Mouse (Mus musculus): ENCODE data around the gene Ifrd1. TPM values are rescaled to one million over a fixed set of nuclear protein-coding genes. Genes with fewer than 3 reads are reported as not detected.
"Not testable (repeated sequence)": the region's sequence is repeated elsewhere in the genome, so short reads cannot be mapped to it uniquely, and the experiment has no call there.

Gene Ifrd1
- polyA plus RNA-seq, 1 experiment from 2014 or later: 116 TPM

DNA sequence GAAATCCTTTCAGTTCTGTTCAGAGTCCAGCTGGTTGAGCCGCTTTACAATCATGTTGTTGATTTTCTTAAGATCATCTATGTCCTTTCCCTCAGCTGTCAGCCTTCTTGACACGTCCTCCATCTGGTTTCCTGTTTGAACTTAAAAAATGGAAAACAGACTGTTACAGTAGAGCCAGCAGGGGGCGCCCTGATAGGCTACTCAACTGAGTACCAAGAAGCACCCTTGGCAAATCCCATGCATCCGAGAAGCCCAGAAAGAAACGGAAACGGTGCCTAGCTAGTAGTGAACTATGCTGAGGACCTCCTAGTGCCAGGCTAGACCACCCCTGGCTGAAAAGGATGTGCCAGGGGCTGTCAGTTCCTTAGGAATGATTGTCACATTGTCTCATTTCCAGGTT lies 71.2 kb downstream of the Ifrd1 start:
- 62% methylated on average over 6 of the region's 6 CpGs for WGBS
- ATAC-seq (ENCODE audit: borderline replicate concordance, extremely low read depth, low FRiP score, low TSS enrichment): no peak
- Histone ChIP-seq H3K27me3 (no peaks in the 10 kb centered on the region), H3K9ac (no peak overlapping the region), H3K27ac (no peak overlapping the region), H3K4me3 (no peak overlapping the region), H3K4me1 (no peaks in the 10 kb centered on the region), H3K36me3 (no peaks in the 10 kb centered on the region), H3K9me3 (no peaks in the 10 kb centered on the region), H3K4me2 (no peak overlapping the region)

DNA sequence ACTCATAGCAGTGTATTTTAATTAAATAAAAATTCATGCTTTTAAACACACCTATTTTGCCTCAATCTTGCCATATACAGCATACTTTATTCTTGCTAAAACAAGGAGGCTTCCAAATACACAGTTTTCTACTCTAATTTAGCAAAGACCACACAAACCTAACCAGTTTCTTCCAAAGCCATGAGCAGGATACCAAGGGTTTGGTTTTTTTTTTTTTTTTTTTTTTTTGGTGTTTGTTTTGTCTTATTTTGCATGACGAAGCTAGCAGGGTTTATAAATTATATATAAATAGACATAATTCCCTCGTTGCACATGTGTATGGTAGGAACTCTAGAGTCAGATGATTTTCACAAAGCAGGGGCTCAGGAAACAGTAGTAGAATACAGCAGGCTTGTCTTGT lies 72.1 kb downstream of the Ifrd1 start:
- H3K9ac ChIP-seq: no peak overlapping the region
- H3K4me1 ChIP-seq: no peaks in the 10 kb centered on the region
- 51% methylated on average over 2 of the region's 2 CpGs for WGBS
- ATAC-seq (ENCODE audit: borderline replicate concordance, extremely low read depth, low FRiP score, low TSS enrichment): no peak
- no peak overlapping the region for H3K4me3 ChIP-seq
- no peak overlapping the region for H3K27ac ChIP-seq
- no peaks in the 10 kb centered on the region for H3K9me3 ChIP-seq
- no peak overlapping the region for H3K4me2 ChIP-seq
- no peaks in the 10 kb centered on the region for H3K36me3 ChIP-seq
- H3K27me3 ChIP-seq: no peaks in the 10 kb centered on the region

DNA sequence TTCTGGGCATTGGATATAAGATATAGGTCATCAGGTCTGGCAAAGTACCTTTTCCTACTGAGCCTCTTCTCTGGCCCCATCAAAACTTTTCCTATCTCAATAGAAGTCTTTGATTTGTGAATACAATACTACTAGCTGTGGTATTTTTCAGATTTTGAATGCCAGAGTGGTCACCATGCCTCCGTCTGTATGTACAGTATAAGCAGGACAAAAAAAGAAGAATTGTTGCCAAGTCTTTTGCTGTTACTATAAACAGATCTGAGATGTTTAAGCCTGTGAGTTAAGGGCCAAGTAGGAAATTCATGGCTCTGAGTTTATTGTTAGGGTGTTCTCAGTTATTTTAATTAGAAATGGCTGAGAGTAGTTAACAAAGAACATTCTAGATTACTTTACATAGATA lies 73.1 kb downstream of the Ifrd1 start:
- not testable (repeated sequence) for H3K27ac ChIP-seq, H3K36me3 ChIP-seq, H3K4me1 ChIP-seq, H3K9me3 ChIP-seq, H3K4me3 ChIP-seq, H3K9ac ChIP-seq, H3K4me2 ChIP-seq, H3K27me3 ChIP-seq
- 29% methylated on average over 1 of the region's 1 CpGs for WGBS
- peak; percentile 46; the same call in 1 of the 2 replicates for ATAC-seq (ENCODE audit: borderline replicate concordance, extremely low read depth, low FRiP score, low TSS enrichment)

DNA sequence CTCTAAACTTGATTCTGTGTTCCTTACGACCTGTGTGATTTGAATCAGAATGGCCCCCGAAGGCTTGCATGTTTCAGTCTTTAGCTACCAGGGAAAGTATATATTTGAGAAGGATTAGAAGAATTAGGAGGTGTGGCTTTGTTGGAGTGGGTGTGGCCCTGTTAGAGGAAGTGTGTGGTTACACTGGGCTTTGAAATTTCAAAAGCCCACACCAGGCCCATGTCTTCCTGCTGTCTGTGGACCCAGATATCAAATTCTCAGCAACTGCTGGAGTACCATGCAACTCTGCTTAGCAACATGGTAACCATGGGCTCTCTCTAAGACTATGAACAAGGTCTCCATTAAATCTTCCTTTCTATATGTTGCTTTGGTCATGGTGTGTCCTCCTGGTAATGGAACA lies 76.7 kb downstream of the Ifrd1 start:
- Histone ChIP-seq H3K36me3 (no peaks in the 10 kb centered on the region), H3K9me3 (no peaks in the 10 kb centered on the region), H3K9ac (no peak overlapping the region), H3K4me3 (no peak overlapping the region), H3K4me1 (no peaks in the 10 kb centered on the region), H3K4me2 (no peak overlapping the region), H3K27me3 (no peaks in the 10 kb centered on the region), H3K27ac (no peak overlapping the region)
- ATAC-seq (ENCODE audit: borderline replicate concordance, extremely low read depth, low FRiP score, low TSS enrichment): no peak
- WGBS: 78% methylated on average over 2 of the region's 2 CpGs

- no peaks in the 10 kb centered on the region for H3K9me3 ChIP-seq
- WGBS: 96% methylated on average over 1 of the region's 1 CpGs
- no peak overlapping the region for H3K27ac ChIP-seq
- no peaks in the 10 kb centered on the region for H3K36me3 ChIP-seq
- H3K4me2 ChIP-seq: no peak overlapping the region
- ATAC-seq (ENCODE audit: borderline replicate concordance, extremely low read depth, low FRiP score, low TSS enrichment): no peak
- H3K4me1 ChIP-seq: no peaks in the 10 kb centered on the region
- H3K27me3 ChIP-seq: no peaks in the 10 kb centered on the region
- H3K4me3 ChIP-seq: no peak overlapping the region
- no peak overlapping the region for H3K9ac ChIP-seq
These were observed 78.6 kb downstream of the Ifrd1 start for GRCm38 (mm10) chr12:40169675-40170074.

DNA sequence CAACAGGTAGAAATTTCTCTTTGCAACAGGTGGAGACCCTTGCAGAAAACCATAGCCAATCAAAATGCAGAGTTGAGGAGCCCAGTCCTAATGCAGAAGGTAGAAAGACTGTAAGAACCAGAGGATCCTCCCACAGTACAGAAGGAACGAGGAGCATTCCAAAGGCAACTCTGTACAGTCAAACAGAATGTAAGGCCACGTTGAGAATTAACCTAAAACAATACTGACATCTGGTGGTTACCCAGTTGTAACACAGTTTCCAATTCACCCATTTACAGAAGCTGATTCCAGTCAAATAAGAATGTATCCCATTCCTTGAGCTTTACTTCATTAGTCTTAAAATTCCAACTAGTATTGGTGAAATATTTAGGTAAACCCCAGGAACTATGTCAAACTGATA lies 83.7 kb downstream of the Ifrd1 start:
- no peaks in the 10 kb centered on the region for H3K9me3 ChIP-seq
- H3K4me2 ChIP-seq: no peak overlapping the region
- no peak overlapping the region for H3K27ac ChIP-seq
- H3K36me3 ChIP-seq: no peaks in the 10 kb centered on the region
- 5% methylated on average over 2 of the region's 2 CpGs for WGBS
- no peak overlapping the region for H3K4me3 ChIP-seq
- no peak overlapping the region for H3K9ac ChIP-seq
- ATAC-seq (ENCODE audit: borderline replicate concordance, extremely low read depth, low FRiP score, low TSS enrichment): no peak
- no peaks in the 10 kb centered on the region for H3K4me1 ChIP-seq
- H3K27me3 ChIP-seq: no peaks in the 10 kb centered on the region

- no peaks in the 10 kb centered on the region for H3K27me3 ChIP-seq
- no peak overlapping the region for H3K27ac ChIP-seq
- no peak overlapping the region for H3K9ac ChIP-seq
- H3K4me2 ChIP-seq: no peak overlapping the region
- no peaks in the 10 kb centered on the region for H3K36me3 ChIP-seq
- H3K4me1 ChIP-seq: no peaks in the 10 kb centered on the region
- H3K4me3 ChIP-seq: no peak overlapping the region
- H3K9me3 ChIP-seq: no peaks in the 10 kb centered on the region
- no peak for ATAC-seq (ENCODE audit: borderline replicate concordance, extremely low read depth, low FRiP score, low TSS enrichment)
- 55% methylated on average over 2 of the region's 2 CpGs for WGBS
These were observed 87.5 kb downstream of the Ifrd1 start for GRCm38 (mm10) chr12:40160777-40161176.

GRCm38 (mm10) chr12:40154188-40154587 lies 94.1 kb downstream of the Ifrd1 start:
- Histone ChIP-seq H3K4me3 (no peak overlapping the region), H3K9me3 (no peaks in the 10 kb centered on the region), H3K4me2 (no peak overlapping the region), H3K27ac (no peak overlapping the region), H3K36me3 (no peaks in the 10 kb centered on the region), H3K27me3 (no peaks in the 10 kb centered on the region), H3K4me1 (no peaks in the 10 kb centered on the region), H3K9ac (no peak overlapping the region)
- 85% methylated on average over 6 of the region's 6 CpGs for WGBS
- ATAC-seq (ENCODE audit: borderline replicate concordance, extremely low read depth, low FRiP score, low TSS enrichment): no peak

DNA sequence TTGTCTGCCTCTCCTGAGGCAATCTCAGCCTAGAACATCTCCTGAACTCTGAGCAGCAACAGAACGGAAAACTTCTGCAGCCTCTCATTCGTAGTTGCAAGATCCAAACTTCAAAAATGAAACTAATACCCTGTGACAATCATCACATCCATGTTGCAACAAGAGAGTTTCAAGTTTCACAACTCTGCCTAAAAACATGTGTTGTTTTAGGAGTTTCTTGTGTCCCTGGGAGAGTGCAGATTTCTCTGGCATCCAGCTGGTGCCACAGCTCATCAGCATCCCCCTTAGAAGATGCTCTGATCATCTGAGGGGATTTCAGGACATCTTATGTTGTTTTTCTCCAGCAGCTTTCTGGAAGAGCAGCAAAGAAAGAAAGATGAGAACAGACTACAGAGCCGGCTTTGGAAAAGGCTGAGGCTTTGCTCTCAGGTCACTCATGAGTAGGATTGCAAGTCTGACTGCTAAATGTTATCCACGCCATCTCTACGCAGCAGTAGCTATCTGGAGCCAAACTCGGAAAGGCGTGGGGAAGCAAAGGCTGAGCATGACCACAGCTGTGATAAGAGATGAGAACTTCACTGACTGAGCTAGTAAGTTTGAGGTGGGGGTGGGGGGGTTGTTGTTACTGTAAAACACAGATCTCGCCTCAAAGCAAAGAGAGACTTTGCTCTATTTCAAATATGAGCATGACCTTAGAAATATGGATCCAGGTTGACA lies 95.8 kb downstream of the Ifrd1 start:
- no peak overlapping the region for H3K4me2 ChIP-seq
- H3K4me1 ChIP-seq: no peaks in the 10 kb centered on the region
- no peak overlapping the region for H3K4me3 ChIP-seq
- no peak for ATAC-seq (ENCODE audit: borderline replicate concordance, extremely low read depth, low FRiP score, low TSS enrichment)
- H3K9ac ChIP-seq: no peak overlapping the region
- H3K9me3 ChIP-seq: no peaks in the 10 kb centered on the region
- 66% methylated on average over 8 of the region's 8 CpGs for WGBS
- H3K36me3 ChIP-seq: no peaks in the 10 kb centered on the region
- no peaks in the 10 kb centered on the region for H3K27me3 ChIP-seq
- H3K27ac ChIP-seq: no peak overlapping the region

MicroRNA genes within 50 kb of the gene (microRNA counts, 519-probe panel; counts per million panel counts)
- microRNA mmu-miR-1938: 19.7 counts per million

Small RNAs within 50 kb of the gene (microRNA-seq; reads per million reads assigned to microRNA genes)
- not detected for gene Mir1938

Other genes with a start within 250 kb of the Ifrd1 start
- gene Arl4a, start 210.5 kb downstream of the Ifrd1 start, polyA plus RNA-seq (2015; fragmentation: Nextera tagmentation; extraction: Ambion mirVana): 31.0 and 33.3 TPM in 2 replicates
- 0.52 and 1.2 TPM in 2 replicates for gene Scin, start 114.3 kb downstream of the Ifrd1 start, polyA plus RNA-seq (2015; fragmentation: Nextera tagmentation; extraction: Ambion mirVana)
- 0.38 and 0.50 TPM in 2 replicates for gene Lsmem1, start 49.0 kb downstream of the Ifrd1 start, polyA plus RNA-seq (2015; fragmentation: Nextera tagmentation; extraction: Ambion mirVana)
- gene Zfp277, start 197.4 kb upstream of the Ifrd1 start, polyA plus RNA-seq (2015; fragmentation: Nextera tagmentation; extraction: Ambion mirVana): 41.5 and 43.8 TPM in 2 replicates
- gene Dock4, start 197.4 kb upstream of the Ifrd1 start, polyA plus RNA-seq (2015; fragmentation: Nextera tagmentation; extraction: Ambion mirVana): 23.2 and 28.0 TPM in 2 replicates